Mouse (Mus musculus) erythroblast, embryonic 14.5 days (primary cell): ENCODE measurements around the gene Bet1l.

Source experiments
- GATA1 ChIP-seq: IDR thresholded peaks from 2 replicates; pipeline ENCODE4 v1.6.1; 2012; ENCODE audit warnings: low read length, inconsistent platforms, mixed read lengths
- TAL1 ChIP-seq: IDR thresholded peaks from 3 replicates; pipeline ENCODE4 v1.6.1; 2012; ENCODE audit warnings: low read length, inconsistent platforms, mixed read lengths

DNA sequence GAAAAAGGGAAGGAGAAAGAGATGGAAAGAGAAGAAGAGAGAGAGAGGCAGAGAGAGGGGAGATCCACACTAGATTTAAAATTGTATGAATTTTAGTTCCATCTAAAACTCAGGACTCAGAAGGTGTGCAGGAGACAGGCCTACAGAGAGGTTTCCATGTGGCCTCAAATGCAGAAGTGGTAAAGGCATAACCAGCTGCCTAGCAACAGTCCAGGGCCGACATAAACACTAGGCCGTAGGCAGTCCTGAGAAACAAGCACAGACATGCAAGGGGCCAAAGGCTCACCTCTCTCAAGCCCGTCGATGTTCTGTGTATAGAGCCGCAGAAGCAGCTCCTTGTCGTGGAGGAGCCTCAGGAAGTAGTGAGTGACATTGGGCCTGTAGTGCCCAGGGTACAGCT, 20.0 kb upstream of the Bet1l start:
- TF ChIP-seq GATA1 (no peak), TAL1 (no peak)
